Mouse (Mus musculus): ENCODE measurements around the gene Cdk19.

DNA sequence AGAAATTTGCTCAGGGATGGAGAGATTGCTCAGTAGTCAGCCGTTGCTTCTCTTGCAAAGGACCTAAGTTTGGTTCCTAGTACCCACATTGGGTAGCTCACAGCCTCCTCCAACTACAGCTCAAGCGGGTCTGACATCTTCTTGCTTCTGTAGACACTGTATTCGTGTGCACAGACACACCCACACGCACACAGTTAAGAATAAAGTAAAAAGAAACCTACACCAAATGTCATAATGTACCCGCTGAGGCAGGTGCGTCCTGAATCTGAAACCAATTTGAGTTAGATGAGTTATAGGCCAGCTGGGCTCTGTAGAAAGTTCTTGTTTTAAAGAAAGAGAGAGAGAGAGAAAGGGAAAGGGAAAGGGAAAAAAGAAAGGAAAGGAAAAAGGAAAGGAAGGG, 110.2 kb downstream of the Cdk19 start:
- no peak for TF ChIP-seq MAZ (IDR thresholded peaks at IDR 0.05; ENCODE audit: low read depth, low read length)
- TF ChIP-seq POLR2A (IDR thresholded peaks at IDR 0.05; ENCODE audit: low read depth, low read length), result no peak
- no peak for TF ChIP-seq USF1 (IDR thresholded peaks at IDR 0.05; ENCODE audit: low read depth, low read length)
- TF ChIP-seq CTCF (conservative IDR thresholded peaks at IDR 0.05 in 1 of 2, IDR thresholded peaks at IDR 0.05 in 1 of 2; ENCODE audit: low read depth in 2 of 2, low read length in 2 of 2), result no peak
- TF ChIP-seq PAX5 (IDR thresholded peaks at IDR 0.05; ENCODE audit: low read length), result no peak
- TF ChIP-seq ZC3H11A (IDR thresholded peaks at IDR 0.05; ENCODE audit: low read depth, low read length), result no peak

Data from CH12.LX (cell line).